8 mouse cellular contexts compared by ENCODE assay signal in the genomic region with DNA sequence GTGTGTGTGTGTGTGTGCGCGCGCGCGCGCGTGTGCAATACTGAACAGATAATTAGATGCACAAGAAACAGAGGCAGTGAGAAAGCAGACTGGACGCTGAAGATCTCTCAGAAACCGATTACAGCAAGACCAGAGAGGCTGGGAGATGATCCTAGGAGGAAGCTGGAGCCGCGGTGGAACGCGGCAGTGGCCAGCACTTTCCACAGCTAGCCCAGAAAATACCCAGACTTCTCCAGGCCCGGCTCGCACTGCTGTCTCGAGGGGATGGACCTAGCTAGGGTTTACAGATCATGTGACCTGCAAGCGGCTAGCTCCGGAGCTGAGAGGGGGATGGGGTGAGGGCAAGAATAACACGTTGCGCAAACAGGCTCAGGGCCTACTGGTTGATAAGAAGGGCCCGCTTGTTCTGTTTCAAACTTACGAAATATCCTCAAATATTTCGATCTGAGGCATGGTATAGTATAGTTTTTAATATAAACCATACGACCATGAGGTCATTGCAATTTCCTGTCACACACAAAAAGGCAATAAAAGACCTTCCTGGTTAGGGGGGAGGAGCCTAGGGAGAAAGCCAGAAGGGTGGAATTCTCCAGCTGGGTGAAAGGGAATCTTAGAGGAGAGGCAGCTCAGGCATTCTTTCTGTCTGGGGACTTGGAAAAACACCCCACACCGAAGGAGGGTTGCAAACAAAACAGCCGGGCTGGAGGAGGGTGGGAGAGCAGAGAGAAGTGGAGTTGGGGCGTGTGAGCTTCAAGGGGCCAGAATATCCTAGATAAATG. TPM values are rescaled to one million over a fixed set of nuclear protein-coding genes. Genes with fewer than 3 reads are reported as not detected.
DNase-seq lines count a peak whose midpoint lies in the region; ATAC-seq and TF ChIP-seq lines count a peak whose summit lies in the region.

No protein-coding gene starts in this region.

- peak overlapping the region; percentile 100 for H3K27ac ChIP-seq in intestine, embryonic 14.5 days (ENCODE audit: low read depth)
- peak overlapping the region; percentile 99 for H3K27ac ChIP-seq in limb, embryonic 10.5 days
- peak overlapping the region; percentile 97 for H3K27ac ChIP-seq in midbrain, embryonic 11.5 days (ENCODE audit: low read depth, low read length)
- H3K27ac ChIP-seq in small intestine, adult 2 months (ENCODE audit: insufficient read depth, low read depth, low read length): peak overlapping the region; percentile 58

- peak overlapping the region; percentile 61 for H3K4me2 ChIP-seq in intestine, embryonic 14.5 days (ENCODE audit: low read length)
- H3K4me2 ChIP-seq in midbrain, embryonic 11.5 days: peak overlapping the region; percentile 51

- no peaks in the 10 kb centered on the region for H3K9me3 ChIP-seq in intestine, embryonic 14.5 days (ENCODE audit: control insufficient read depth, low read length)
- no peaks in the 10 kb centered on the region for H3K9me3 ChIP-seq in limb, embryonic 10.5 days (replicated peaks)
- no peaks in the 10 kb centered on the region for H3K9me3 ChIP-seq in midbrain, embryonic 11.5 days (ENCODE audit: control insufficient read depth, low read length)

- peak; percentile 94 for ATAC-seq in intestine, embryonic 14.5 days (replicated peaks; ENCODE audit: low FRiP score, low TSS enrichment, low read depth)
- peak; percentile 97 for ATAC-seq in midbrain, embryonic 11.5 days (ENCODE audit: low FRiP score)
- ATAC-seq in CD4-positive, CD25-positive, alpha-beta regulatory T cell, adult 4 months: no peak

- peaks cover 33% of the 10 kb centered on the region for H3K4me1 ChIP-seq in intestine, embryonic 14.5 days (replicated peaks; ENCODE audit: control insufficient read depth, insufficient read depth, low read length)
- H3K4me1 ChIP-seq in limb, embryonic 10.5 days: peaks cover 40% of the 10 kb centered on the region
- H3K4me1 ChIP-seq in midbrain, embryonic 11.5 days (ENCODE audit: control insufficient read depth, insufficient read depth, low read length): peaks cover 16% of the 10 kb centered on the region
- H3K4me1 ChIP-seq in small intestine, adult 2 months (ENCODE audit: control insufficient read depth, insufficient read depth, insufficient read length, low read length): peaks cover 5% of the 10 kb centered on the region; the same call in 1 of the 2 replicates

- DNase-seq in adrenal gland, adult 2 months: peak; percentile 93
- peak; percentile 95 for DNase-seq in embryo, embryonic 11 days
- peak; percentile 91 for DNase-seq in gastrocnemius, postnatal 14 days
- DNase-seq in intestine, embryonic 14.5 days (ENCODE audit: low spot score): peak; percentile 90
- peak; percentile 88 for DNase-seq in limb, embryonic 10.5 days (ENCODE audit: low spot score)
- peak; percentile 98 for DNase-seq in midbrain, embryonic 11.5 days (ENCODE audit: low spot score, missing footprints)

- H3K4me3 ChIP-seq in intestine, embryonic 14.5 days (ENCODE audit: low read depth, low read length): peak overlapping the region; percentile 23
- peak overlapping the region; percentile 54 for H3K4me3 ChIP-seq in limb, embryonic 10.5 days
- H3K4me3 ChIP-seq in midbrain, embryonic 11.5 days (ENCODE audit: low read depth, low read length): peak overlapping the region; percentile 25
- H3K4me3 ChIP-seq in small intestine, adult 2 months (ENCODE audit: low read depth, low read length): peak overlapping the region; percentile 60

- H3K36me3 ChIP-seq in intestine, embryonic 14.5 days (ENCODE audit: control insufficient read depth, insufficient read depth, low read length): no peaks in the 10 kb centered on the region
- no peaks in the 10 kb centered on the region for H3K36me3 ChIP-seq in limb, embryonic 10.5 days
- no peaks in the 10 kb centered on the region for H3K36me3 ChIP-seq in midbrain, embryonic 11.5 days (ENCODE audit: control insufficient read depth, insufficient read depth, low read length)
- H3K36me3 ChIP-seq in small intestine, adult 2 months (ENCODE audit: control insufficient read depth, insufficient read depth, low read length): no peaks in the 10 kb centered on the region

- no peaks in the 10 kb centered on the region for H3K27me3 ChIP-seq in intestine, embryonic 14.5 days (replicated peaks; ENCODE audit: control insufficient read depth, insufficient read depth, low read length)
- H3K27me3 ChIP-seq in limb, embryonic 10.5 days (ENCODE audit: low read depth, poor library complexity, severe bottlenecking): no peaks in the 10 kb centered on the region
- no peaks in the 10 kb centered on the region for H3K27me3 ChIP-seq in midbrain, embryonic 11.5 days (ENCODE audit: control insufficient read depth, insufficient read depth, low read length)
- no peaks in the 10 kb centered on the region for H3K27me3 ChIP-seq in small intestine, adult 2 months (ENCODE audit: control insufficient read depth, insufficient read depth, low read length)

- WGBS in intestine, embryonic 14.5 days: 1% methylated on average over 27 of the region's 27 CpGs
- 1% methylated on average over 27 of the region's 27 CpGs for WGBS in limb, embryonic 10.5 days
- under 1% methylated on average over 27 of the region's 27 CpGs for WGBS in midbrain, embryonic 11.5 days
- WGBS in small intestine, adult 2 months: 3% methylated on average over 27 of the region's 27 CpGs

- TF ChIP-seq POLR2A in small intestine, adult 2 months (IDR thresholded peaks at IDR 0.05; ENCODE audit: low read depth, low read length): peak; percentile 70

- H3K9ac ChIP-seq in intestine, embryonic 14.5 days (ENCODE audit: low read length): peak overlapping the region; percentile 61
- H3K9ac ChIP-seq in midbrain, embryonic 11.5 days (ENCODE audit: low read length): peak overlapping the region; percentile 72

- intact Hi-C loops in gastrocnemius, postnatal 14 days (cut with DNase I; ENCODE audit: low total_unique reads): loop anchor here (5.0 kb wide), 1 partner anchor 32 kb away; no protein-coding TSS in a partner anchor

- TF ChIP-seq CTCF in small intestine, adult 2 months (IDR thresholded peaks at IDR 0.05; ENCODE audit: extremely low read depth, insufficient read length, insufficient replicate concordance, low read depth, low read length): no peak

RNA-seq across cellular contexts. Expression of a gene that starts 22.1 kb away (rescaled TPM):
- 100 to 1,000 TPM; 393 to 436 TPM for total RNA-seq in adrenal gland, adult 2 months (2021)
- polyA plus RNA-seq in adrenal gland, adult 2 months (2012; rRNA removed): 139 and 169 TPM in 2 replicates
- 100 to 1,000 TPM; 388 to 415 TPM for total RNA-seq in gastrocnemius, postnatal 14 days (2021)
- 671 and 756 TPM in 2 replicates for polyA plus RNA-seq in intestine, embryonic 14.5 days (2014; fragmentation: Nextera tagmentation; extraction: Ambion mirVana)
- 565 and 690 TPM in 2 replicates for polyA plus RNA-seq in limb, embryonic 10.5 days (2016; fragmentation: Nextera tagmentation; extraction: Ambion mirVana)
- polyA plus RNA-seq in midbrain, embryonic 11.5 days (2014; fragmentation: Nextera tagmentation; extraction: Ambion mirVana): 812 and 869 TPM in 2 replicates
- polyA plus RNA-seq in small intestine, adult 2 months (2012; rRNA removed): 12.3 and 18.7 TPM in 2 replicates
- polyA plus RNA-seq in CD4-positive, CD25-positive, alpha-beta regulatory T cell, adult 4 months (2017; shearing (Covaris generic)): 1 to 10 TPM; 4.5 to 4.7 TPM
